Mouse (Mus musculus): ENCODE measurements around the gene Gcnt7. TPM values are rescaled to one million over a fixed set of nuclear protein-coding genes. Genes with fewer than 3 reads are reported as not detected.

Gene Gcnt7
- 1.6 and 1.9 TPM in 2 replicates for polyA plus RNA-seq (2015; fragmentation: Nextera tagmentation; extraction: Ambion mirVana)

DNA sequence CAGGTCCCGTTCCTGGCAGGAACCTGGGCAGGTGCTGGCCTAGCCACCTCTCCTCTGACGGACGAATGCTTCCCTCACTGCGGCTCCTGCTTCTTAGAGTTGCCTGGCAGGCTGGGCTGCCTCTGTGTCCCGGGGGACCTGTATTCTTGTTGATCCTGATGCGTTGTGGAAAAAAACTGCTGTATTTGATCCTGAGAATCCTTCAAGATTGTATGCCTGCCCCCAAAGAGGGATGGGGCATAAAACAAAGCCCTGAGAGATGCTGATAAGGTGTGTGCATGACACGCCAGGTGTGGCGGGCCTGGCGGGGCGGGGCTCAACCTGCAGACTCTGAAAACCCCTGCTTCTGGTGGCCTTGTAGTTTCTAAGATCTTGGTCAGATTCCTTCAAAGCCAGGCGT lies at the start of gene Gcnt7:
TSS of gene Gcnt7 (minus strand) at position 101 of the 400 bp plus-strand sequence.
- Histone ChIP-seq H3K4me2 (no peak within 1 kb of the TSS), H3K36me3 (peaks cover 62% of the 10 kb centered on the region), H3K9ac (no peak within 1 kb of the TSS), H3K9me3 (no peaks in the 10 kb centered on the region), H3K27ac (no peak within 1 kb of the TSS), H3K4me3 (no peak within 1 kb of the TSS), H3K27me3 (no peaks in the 10 kb centered on the region), H3K4me1 (replicated peaks) (no peaks in the 10 kb centered on the region)
- ATAC-seq (ENCODE audit: low FRiP score) = no peak
- 90% methylated on average over 11 of the region's 11 CpGs for WGBS

DNA sequence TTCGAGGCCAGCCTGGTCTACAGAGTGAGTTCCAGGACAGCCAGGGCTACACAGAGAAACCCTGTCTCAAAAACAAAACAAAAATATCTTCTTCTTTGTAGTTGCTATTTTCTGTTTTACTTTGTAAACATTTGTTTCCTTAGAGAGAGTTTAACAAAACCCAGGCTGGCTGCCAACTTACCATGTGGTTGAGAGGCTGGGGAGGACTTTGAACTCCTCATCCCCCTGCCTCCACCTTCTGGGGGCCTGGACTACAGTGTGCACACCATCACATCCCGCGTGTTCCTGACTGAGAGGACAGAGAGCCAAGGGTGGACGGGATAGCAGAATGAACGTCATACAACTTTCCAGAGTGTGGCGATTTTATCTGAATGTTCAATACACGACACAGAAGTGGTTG lies 47.7 kb upstream of the Gcnt7 start:
- no peak overlapping the region for H3K9ac ChIP-seq
- WGBS = 86% methylated on average over 7 of the region's 7 CpGs

DNA sequence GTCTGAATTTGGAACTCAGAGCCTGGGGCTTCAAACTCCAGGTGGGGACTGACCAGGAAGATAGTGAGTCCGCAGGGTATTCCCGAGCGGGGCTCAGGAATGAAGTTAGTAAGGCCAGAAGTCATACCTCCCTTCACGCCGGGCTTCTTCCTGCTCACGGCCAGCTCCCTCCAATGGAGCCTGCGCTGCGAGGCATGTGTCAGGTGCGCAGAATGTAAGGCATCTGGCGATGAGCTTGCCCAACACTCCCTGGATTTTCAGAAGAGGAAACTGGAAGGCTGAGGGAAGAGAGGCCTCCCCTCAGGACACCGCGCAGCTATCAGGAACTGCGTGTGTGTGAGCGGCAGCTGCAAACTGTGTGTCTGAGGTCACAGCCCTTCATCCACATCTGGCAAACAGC lies 43.8 kb upstream of the Gcnt7 start:
- Histone ChIP-seq H3K9me3 (no peaks in the 10 kb centered on the region), H3K36me3 (no peaks in the 10 kb centered on the region), H3K4me2 (no peak overlapping the region), H3K27me3 (no peaks in the 10 kb centered on the region), H3K4me1 (replicated peaks) (no peaks in the 10 kb centered on the region), H3K27ac (no peak overlapping the region), H3K9ac (no peak overlapping the region), H3K4me3 (no peak overlapping the region)
- 74% methylated on average over 14 of the region's 14 CpGs for WGBS
- ATAC-seq (ENCODE audit: low FRiP score) = no peak

More for the DNA sequence above, 47.7 kb upstream of the Gcnt7 start:
- Histone ChIP-seq H3K4me2 (no peak overlapping the region), H3K4me3 (no peak overlapping the region), H3K27ac (no peak overlapping the region), H3K27me3 (no peaks in the 10 kb centered on the region), H3K9me3 (no peaks in the 10 kb centered on the region), H3K4me1 (replicated peaks) (no peaks in the 10 kb centered on the region), H3K36me3 (no peaks in the 10 kb centered on the region)
- ATAC-seq (ENCODE audit: low FRiP score) = no peak

DNA sequence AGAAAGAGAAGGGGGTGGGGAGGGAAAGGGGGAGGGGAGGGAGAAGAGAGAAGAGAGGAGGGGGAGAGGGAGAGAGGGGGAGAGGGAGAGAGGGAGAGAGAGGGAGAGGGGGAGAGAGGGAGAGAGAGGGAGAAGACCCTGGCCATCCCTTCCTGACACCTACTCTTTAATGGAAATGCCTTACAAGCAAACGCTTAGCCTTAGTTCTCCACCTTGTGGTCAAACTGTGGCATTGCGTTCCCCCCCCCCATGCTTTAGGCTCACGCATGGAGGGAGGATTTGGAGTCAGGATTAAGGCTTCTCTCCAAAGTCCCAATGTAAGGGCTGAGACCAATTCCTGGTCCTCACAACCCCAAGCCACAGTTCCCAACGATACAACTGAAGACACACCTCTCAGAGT lies 42.9 kb upstream of the Gcnt7 start:
- WGBS = 10% methylated on average over 4 of the region's 4 CpGs
- Histone ChIP-seq H3K4me2 (no peak overlapping the region), H3K36me3 (no peaks in the 10 kb centered on the region), H3K4me1 (replicated peaks) (no peaks in the 10 kb centered on the region), H3K27ac (no peak overlapping the region), H3K4me3 (no peak overlapping the region), H3K9ac (no peak overlapping the region), H3K27me3 (no peaks in the 10 kb centered on the region), H3K9me3 (no peaks in the 10 kb centered on the region)
- no peak for ATAC-seq (ENCODE audit: low FRiP score)

DNA sequence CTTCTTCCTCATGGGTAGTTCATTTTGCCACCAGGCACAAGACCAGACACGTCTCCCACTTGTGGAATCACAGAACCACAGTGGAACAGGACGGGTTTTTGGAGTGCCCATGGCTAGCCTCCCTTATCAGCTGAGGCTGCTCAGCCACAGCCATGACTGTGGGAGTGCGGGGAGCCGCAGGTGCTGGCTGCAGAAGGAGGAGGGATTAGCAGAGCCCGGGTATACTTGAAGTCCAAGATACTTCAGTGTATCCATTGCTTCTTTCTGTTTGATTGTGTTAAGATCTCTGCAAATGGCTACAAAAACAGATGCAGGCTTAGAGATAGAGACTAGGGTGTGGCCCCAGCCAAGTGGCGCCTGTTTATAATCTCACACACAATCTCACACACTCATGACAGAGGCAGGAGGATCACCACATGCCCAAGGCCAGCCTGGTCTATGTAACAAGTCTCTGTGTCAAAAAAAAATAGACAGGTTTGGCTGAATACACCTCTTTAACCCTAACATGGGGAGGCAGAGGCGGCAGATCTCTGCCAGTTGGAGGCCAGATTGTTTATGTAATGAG lies 42.4 kb upstream of the Gcnt7 start:
- H3K27ac ChIP-seq = no peak overlapping the region
- H3K36me3 ChIP-seq = no peaks in the 10 kb centered on the region
- WGBS = 60% methylated on average over 7 of the region's 7 CpGs
- ATAC-seq (ENCODE audit: low FRiP score) = no peak
- no peak overlapping the region for H3K4me3 ChIP-seq
- H3K9ac ChIP-seq = no peak overlapping the region
- H3K27me3 ChIP-seq = no peaks in the 10 kb centered on the region
- no peaks in the 10 kb centered on the region for H3K9me3 ChIP-seq
- H3K4me2 ChIP-seq = no peak overlapping the region
- H3K4me1 ChIP-seq (replicated peaks) = no peaks in the 10 kb centered on the region

DNA sequence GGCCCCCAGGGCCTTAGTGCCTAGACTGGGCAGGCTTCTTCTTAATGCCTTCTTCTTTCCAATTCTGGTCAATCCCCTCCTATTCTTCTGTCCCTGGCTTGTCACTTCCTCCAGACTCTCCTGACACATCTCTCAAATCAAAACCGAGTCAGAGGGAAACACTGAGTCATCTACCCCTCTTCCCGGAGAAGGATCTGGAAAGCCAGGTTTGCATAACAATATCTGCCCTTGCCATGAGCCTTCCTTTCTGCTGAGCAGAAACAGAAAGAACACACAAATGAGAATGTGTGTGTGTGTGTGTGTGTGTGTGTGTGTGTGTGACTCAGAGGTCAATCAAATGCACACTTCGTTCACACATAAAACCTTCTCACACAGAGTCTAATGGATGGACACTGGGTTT lies 40.4 kb upstream of the Gcnt7 start:
- H3K4me3 ChIP-seq = no peak overlapping the region
- H3K9ac ChIP-seq = no peak overlapping the region
- H3K36me3 ChIP-seq = no peaks in the 10 kb centered on the region
- no peaks in the 10 kb centered on the region for H3K27me3 ChIP-seq
- no peaks in the 10 kb centered on the region for H3K9me3 ChIP-seq
- WGBS = 30% methylated on average over 3 of the region's 3 CpGs
- ATAC-seq (ENCODE audit: low FRiP score) = no peak
- H3K27ac ChIP-seq = no peak overlapping the region
- H3K4me2 ChIP-seq = no peak overlapping the region
- no peaks in the 10 kb centered on the region for H3K4me1 ChIP-seq (replicated peaks)

DNA sequence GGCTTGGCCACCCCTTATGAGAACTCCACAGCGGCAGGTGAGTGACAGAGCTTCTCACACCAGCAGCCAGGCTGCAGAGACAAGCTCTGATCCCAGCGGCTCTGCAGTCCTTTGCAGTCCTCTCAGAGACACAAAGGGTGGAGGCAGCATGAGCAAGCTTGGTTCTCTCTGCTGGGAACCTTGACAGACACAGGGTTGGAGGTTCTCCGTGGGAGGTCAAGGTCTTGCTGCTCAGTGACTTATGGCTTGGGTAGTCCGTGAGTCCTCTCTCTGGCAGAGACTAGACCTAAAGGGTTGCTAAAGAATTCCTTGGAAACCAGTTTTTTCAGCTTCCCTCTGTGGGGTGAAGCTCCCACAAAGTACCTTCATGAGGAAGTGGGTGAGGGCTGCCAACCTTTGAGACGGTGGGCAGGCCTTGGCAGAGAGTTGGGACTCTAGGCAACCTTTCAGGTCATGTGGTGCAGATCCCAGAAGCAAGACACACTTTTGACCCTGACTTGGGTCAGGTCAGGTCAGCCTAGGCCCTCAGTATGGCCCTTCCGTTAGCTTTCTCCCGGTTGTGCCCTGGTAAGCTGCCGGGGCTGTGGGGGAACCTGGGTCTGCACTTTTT lies 38.4 kb upstream of the Gcnt7 start:
- Histone ChIP-seq H3K9ac (no peak overlapping the region), H3K36me3 (no peaks in the 10 kb centered on the region), H3K9me3 (no peaks in the 10 kb centered on the region), H3K27me3 (no peaks in the 10 kb centered on the region), H3K4me1 (replicated peaks) (no peaks in the 10 kb centered on the region), H3K27ac (no peak overlapping the region), H3K4me2 (no peak overlapping the region), H3K4me3 (no peak overlapping the region)
- 72% methylated on average over 8 of the region's 8 CpGs for WGBS
- no peak for ATAC-seq (ENCODE audit: low FRiP score)

DNA sequence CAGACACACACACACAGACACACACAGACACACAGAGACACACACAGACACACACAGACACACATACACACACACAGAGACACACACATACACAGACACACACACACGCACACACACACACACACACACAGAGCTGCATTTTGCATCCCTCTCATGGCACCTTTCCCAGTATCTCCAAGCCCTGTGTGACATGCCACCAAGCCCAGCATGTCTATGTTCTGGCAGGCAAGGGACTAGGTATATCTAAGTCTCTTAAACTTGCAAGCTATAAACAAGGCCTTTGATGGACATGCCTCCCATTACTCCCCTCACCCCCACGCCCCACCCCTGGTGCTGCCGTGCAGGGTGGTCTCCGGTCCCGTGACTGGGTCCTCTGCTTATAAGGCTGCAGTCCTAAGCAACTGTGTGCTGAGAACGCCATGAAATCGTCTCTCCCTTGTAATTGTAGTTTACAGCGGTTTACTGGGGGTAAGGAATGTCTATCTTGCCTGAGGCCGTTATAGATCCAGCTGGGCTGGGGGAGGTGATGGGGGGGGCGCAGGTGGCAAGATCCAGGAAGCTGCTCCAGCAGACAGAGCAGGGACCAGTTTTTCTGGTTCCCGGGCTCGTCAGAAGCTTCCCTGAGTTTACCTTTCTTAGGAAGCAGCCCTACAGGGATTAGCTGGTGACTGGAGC lies 26.4 kb upstream of the Gcnt7 start:
- Histone ChIP-seq H3K27ac (no peak overlapping the region), H3K36me3 (no peaks in the 10 kb centered on the region), H3K9ac (no peak overlapping the region), H3K4me1 (replicated peaks) (0 out of 2 replicates have a peak, but pooled peaks cover 4% of the 10 kb centered on the region), H3K27me3 (0 out of 2 replicates have a peak, but pooled peaks cover 5% of the 10 kb centered on the region), H3K4me2 (no peak overlapping the region), H3K4me3 (no peak overlapping the region), H3K9me3 (no peaks in the 10 kb centered on the region)
- WGBS = 40% methylated on average over 12 of the region's 12 CpGs
- no peak for ATAC-seq (ENCODE audit: low FRiP score)

DNA sequence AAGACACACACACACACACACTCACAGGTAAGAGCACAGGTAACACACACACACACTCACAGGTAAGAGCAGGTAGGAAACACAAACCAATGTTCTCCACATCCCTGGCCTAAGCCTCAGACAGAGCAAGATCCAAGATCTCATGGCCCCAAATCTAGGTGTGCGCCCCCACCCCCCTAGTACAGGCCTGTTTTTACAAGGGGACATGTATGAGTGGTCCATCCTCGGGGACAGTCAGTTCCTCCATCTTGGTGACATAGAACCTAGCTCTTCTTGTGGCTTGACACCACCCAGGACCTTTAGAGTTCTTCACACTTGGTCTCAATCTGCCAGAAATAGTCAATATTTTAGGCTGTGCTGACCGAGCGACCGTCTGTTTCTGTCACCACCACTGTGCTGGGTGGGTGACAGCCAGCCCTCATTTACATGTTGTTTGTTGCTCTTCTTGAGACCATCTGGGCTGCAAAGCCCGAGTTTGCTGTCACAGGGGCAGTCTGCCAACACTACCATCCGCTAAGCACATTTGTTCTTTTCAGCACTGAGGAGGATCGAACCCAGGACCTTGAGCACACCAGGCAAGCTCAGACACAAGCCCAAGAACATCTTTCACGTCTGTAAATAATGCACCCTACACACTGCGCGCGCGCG lies 25.5 kb upstream of the Gcnt7 start:
- 0 out of 2 replicates have a peak, but pooled peaks cover 4% of the 10 kb centered on the region for H3K4me1 ChIP-seq (replicated peaks)
- no peak overlapping the region for H3K4me2 ChIP-seq

DNA sequence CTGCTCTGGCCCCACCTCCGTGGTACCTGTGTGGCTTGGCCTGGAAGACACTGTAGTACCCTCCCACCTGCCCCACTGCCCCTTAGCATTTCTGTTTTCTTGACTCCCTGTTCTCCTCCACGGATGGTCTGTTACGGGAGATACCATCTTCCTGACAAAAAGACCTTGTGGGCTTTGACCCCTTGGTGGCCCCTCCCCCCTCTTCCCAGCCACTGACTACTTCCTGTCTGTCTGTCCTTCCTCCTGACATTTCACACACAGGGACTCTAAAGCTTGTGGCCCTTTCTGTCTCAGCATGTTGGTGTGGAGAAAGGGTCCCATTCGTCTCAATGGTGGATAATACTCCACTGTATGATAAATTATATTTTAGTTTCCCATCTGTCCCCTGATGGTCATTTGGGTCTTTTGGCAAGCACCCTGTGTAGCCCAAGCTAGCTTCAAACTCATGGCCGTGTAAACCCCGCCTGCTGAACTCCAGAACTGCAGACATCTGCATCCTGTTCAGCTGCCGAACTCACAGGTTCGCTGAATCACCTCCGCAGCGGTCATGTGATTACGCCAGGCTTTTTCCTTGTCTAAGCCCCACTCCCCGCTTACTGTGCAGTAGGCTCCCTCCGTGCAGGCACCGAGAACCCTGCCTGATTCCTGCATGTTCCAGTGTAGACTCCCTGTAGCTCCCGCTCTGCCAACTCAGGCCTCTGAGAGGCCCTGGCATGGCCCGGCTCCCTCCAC lies 23.4 kb upstream of the Gcnt7 start:
- Histone ChIP-seq H3K9me3 (no peaks in the 10 kb centered on the region), H3K4me1 (replicated peaks) (0 out of 2 replicates have a peak, but pooled peaks cover 4% of the 10 kb centered on the region), H3K9ac (no peak overlapping the region), H3K27ac (no peak overlapping the region), H3K4me3 (no peak overlapping the region), H3K27me3 (peaks cover 10% of the 10 kb centered on the region; the same call in 1 of the 2 replicates), H3K4me2 (no peak overlapping the region), H3K36me3 (no peaks in the 10 kb centered on the region)
- WGBS = 82% methylated on average over 16 of the region's 16 CpGs
- ATAC-seq (ENCODE audit: low FRiP score) = no peak

More for the DNA sequence above, 25.5 kb upstream of the Gcnt7 start:
- 0 out of 2 replicates have a peak, but pooled peaks cover 8% of the 10 kb centered on the region for H3K27me3 ChIP-seq
- H3K9me3 ChIP-seq = no peaks in the 10 kb centered on the region
- no peak overlapping the region for H3K9ac ChIP-seq
- ATAC-seq (ENCODE audit: low FRiP score) = no peak
- 83% methylated on average over 14 of the region's 14 CpGs for WGBS
- H3K4me3 ChIP-seq = no peak overlapping the region
- H3K27ac ChIP-seq = no peak overlapping the region
- H3K36me3 ChIP-seq = no peaks in the 10 kb centered on the region

DNA sequence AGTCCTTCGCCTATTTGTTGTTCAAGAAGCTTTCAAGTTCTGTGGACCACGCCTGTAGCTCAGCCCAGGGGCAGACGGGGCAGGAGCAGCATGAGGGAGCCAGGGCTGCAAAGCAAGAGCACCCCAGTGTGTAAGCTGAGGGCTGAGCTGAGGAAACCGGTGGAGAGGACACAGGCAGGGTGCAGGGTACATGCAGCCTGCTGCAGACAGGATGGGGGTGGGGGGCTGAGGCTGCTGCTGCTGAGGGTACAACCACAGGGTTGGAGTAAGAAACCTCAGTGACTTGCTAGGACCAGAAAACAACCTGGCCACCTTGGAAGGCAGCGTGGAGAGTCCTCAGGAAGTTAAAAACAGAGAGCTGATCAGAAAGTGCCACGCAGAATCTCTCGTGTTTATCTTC lies 21.9 kb upstream of the Gcnt7 start:
- Histone ChIP-seq H3K4me2 (no peak overlapping the region), H3K4me1 (replicated peaks) (0 out of 2 replicates have a peak, but pooled peaks cover 4% of the 10 kb centered on the region), H3K27ac (no peak overlapping the region), H3K4me3 (no peak overlapping the region), H3K27me3 (peaks cover 14% of the 10 kb centered on the region; the same call in 1 of the 2 replicates), H3K9ac (no peak overlapping the region), H3K9me3 (no peaks in the 10 kb centered on the region), H3K36me3 (no peaks in the 10 kb centered on the region)
- WGBS = 73% methylated on average over 7 of the region's 7 CpGs
- ATAC-seq (ENCODE audit: low FRiP score) = no peak

DNA sequence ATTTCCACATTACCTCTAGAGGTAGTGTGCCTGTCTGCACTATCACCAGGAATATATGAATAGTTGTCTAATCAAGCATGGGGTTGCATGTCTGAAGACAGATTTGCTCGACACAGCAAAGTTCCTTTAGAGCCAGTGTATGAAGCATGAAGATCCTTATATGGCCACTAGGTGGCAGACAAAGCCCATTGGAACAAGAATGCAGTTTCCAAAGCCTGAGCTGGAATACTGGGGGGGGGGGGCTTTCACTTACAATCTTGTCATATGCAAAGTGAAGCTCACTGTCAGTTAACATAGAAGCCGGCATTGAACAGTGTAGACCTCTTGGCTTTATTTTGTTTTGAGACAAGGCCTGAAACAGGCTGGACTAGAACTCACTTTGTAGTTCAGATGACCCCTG lies 19.5 kb upstream of the Gcnt7 start:
- WGBS = 0% methylated on average over 2 of the region's 2 CpGs
- peaks cover 14% of the 10 kb centered on the region; the same call in 1 of the 2 replicates for H3K27me3 ChIP-seq
- H3K9me3 ChIP-seq = no peaks in the 10 kb centered on the region
- H3K36me3 ChIP-seq = no peaks in the 10 kb centered on the region
- H3K4me2 ChIP-seq = no peak overlapping the region
- H3K9ac ChIP-seq = no peak overlapping the region
- no peak overlapping the region for H3K4me3 ChIP-seq
- no peak overlapping the region for H3K27ac ChIP-seq
- ATAC-seq (ENCODE audit: low FRiP score) = no peak
- H3K4me1 ChIP-seq (replicated peaks) = peaks cover 5% of the 10 kb centered on the region; the same call in 1 of the 2 replicates
